Mouse (Mus musculus): ENCODE data around the gene Gm6525.
A peak's percentile ranks its signal among the peaks of the same experiment; 100 is the strongest.

Gm6525 gene

DNA sequence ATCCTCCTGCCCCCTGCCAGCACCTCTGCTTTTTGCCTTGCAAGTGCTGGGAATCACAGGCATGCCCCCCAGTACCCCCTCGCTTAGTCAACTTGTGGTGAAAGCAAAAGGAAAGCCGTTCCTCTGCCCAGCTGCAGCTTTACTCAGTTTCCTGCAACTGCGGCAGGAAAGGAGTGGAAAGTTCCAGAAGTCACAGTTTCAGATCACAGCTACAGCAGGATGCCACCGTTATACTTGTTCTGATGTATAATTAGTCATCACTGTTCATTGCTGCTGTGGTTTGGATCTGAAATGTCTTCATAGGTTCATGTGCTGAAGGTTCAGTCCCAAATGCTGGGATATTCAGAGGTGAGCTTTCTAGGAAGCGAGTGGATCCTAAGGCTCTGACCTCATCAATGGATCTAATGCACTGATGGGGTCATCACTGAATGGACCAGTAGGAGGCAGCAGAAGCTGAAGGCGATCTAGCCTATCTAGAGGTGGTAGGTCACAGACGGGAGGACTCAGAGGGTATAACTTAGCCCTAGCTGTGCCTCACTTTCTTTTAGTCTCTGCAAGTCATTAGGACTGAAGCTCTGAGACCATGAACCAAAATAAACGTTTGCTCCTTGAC lies 4.4 kb upstream of the Gm6525 start:
- no peak for DNase-seq (ENCODE audit: low spot score in 2 of 2)

DNA sequence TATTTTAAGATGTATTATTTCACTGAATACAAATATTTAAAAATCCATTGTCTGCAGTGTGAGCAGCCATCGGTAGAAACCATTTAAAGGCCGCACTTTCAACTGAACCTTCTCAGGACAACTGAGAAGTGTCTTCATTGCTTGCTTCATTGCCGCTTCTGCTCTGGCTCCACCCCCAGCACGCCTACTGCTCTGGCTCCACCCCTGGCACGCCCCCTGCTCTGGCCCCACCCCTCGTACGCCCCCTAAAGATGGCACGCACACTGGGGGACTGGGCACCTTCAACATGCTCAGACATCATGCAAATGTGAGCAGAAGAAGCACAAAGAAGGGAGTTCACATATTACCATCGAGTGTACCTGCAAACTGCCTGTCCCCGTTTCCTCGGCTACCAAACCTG lies 1.5 kb upstream of the Gm6525 start:
- peak in 1 of 2 experiments; percentile 10 for DNase-seq (ENCODE audit: low spot score in 2 of 2)

- peak; percentile 29 to 73 for DNase-seq (ENCODE audit: low spot score in 2 of 2)
These were observed 1.7 kb downstream of the Gm6525 start for GRCm38 (mm10) chr3:84175337-84176315.

- DNase-seq (ENCODE audit: low spot score in 2 of 2): no peak
These were observed 3.9 kb downstream of the Gm6525 start for GRCm38 (mm10) chr3:84177834-84178233.

- DNase-seq (ENCODE audit: low spot score in 2 of 2): no peak
These were observed 6.4 kb downstream of the Gm6525 start for GRCm38 (mm10) chr3:84180304-84180703.

DNA sequence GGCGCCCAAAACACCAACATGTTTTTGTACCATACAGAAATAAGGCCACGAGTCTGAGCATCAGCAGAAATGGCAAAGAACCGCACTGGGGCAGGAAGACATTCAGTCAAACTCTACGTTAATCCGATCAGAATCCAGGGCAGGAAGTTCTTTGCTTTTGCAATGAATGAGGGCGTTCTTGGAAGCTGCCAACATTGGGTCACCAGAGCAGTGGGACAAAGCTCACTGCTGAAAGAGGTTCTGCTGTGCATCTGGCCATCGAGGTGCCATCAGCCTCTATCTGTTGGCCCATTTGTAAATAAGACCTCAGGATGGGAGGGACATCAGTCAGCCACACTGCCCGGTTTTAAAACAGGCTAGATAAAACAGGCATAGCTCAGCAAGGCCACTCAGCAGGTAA lies 7.2 kb downstream of the Gm6525 start:
- no peak for DNase-seq (ENCODE audit: low spot score in 2 of 2)

GRCm38 (mm10) chr3:84181717-84182116 lies 7.8 kb downstream of the Gm6525 start:
- no peak for DNase-seq (ENCODE audit: low spot score in 2 of 2)

- DNase-seq (ENCODE audit: low spot score in 2 of 2): no peak
These were observed 15.8 kb downstream of the Gm6525 start for GRCm38 (mm10) chr3:84189629-84190173.

GRCm38 (mm10) chr3:84190513-84191061 lies 16.7 kb downstream of the Gm6525 start:
- no peak for DNase-seq (ENCODE audit: low spot score in 2 of 2)

DNA sequence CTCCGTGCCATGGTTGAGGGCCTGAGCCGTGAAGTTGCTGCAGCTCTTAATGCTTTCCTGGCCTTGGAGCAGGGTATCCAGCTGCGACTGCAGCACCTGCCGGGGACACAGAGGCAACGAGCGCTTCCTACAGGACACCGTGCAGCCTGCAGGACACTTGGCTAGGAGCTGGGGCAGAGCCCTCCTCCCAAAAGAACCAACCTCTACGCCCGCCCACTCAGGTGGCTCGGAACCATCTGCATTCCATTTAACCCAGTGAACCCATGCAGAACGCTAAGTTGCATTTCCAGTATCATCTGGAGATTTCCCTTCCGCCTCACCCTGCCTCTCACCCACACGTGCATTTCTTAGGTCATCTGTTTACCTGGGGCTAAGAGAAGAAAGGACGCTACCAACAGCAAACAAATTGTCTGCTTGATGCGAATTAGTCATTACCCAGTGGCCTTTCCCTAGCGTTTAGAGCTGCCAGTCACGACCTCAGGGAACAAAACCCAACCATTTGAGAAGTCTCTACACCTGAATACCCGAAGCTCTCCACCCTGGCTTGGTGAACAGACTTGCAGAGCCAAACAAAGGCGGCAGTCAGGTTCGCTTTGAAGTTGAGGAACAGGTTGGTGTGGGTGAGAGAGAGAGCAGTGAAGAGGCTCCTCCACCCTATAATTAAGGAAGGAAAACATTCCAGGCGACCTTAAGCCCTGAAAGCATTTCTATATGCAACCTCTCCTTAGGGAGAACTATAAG lies 17.4 kb downstream of the Gm6525 start:
- DNase-seq (ENCODE audit: low spot score in 2 of 2): no peak

DNA sequence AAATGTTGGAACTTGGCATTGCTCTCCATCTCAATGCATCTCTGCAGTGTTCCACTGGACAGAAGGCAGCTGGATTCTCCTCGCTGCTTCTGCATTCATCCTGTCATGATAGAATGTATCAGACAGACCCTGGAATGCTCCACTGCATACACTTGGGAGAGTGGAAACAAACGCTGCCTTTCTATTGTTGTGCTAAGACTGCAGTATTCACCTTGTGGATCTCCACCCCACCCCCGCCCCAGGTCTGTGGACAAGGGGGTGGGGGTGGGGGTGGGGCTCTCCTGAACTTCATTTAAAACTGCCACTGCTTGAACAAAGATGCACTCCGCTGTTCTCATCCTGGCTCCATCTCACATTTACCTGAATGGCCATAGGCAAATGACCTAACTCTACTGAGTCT lies 20.0 kb downstream of the Gm6525 start:
- no peak for DNase-seq (ENCODE audit: low spot score in 2 of 2)

DNA sequence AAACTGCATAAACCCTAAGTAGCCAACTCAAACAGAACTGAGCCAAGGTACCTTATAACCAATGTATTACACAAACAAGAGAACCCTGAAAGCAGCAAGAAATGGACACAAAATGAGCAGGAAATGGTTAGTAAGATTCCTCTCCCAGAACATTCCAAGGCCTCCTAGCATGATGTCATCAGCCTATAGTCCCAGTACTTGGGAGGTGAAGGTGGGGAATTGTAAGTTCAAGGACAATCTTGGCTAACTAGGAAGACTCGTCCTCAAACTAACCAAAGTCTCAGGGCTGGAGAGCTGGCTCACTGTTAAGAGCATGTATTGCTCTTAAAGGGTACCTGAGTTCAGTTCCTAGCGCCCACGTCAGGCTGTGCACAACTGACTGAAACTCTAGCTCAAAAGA lies 24.3 kb downstream of the Gm6525 start:
- DNase-seq (ENCODE audit: low spot score in 2 of 2): no peak

- DNase-seq (ENCODE audit: low spot score in 2 of 2): no peak
These were observed 25.6 kb downstream of the Gm6525 start for GRCm38 (mm10) chr3:84199516-84199915.

- no peak for DNase-seq (ENCODE audit: low spot score in 2 of 2)
These were observed 26.9 kb downstream of the Gm6525 start for GRCm38 (mm10) chr3:84200559-84201420.

DNA sequence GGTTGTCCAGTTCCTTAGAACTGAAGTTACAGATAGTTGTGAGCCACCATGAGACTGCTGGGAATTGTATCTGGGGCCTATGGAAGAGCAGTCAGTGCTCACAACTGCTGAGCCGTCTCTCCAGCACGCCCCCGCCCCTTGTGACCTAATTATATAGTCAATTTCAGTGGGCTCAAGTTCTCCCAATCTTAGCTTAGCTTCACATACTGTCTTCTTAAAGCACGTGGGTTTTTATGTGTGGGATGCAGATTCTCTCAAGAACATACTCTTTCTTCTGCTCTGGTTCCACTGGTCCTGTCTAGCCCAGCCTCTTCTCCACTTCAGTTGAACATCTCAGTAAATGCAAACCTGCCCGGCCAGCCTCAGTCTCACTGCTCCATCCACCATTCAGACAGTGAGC lies 30.7 kb downstream of the Gm6525 start:
- no peak for DNase-seq (ENCODE audit: low spot score in 2 of 2)

DNA sequence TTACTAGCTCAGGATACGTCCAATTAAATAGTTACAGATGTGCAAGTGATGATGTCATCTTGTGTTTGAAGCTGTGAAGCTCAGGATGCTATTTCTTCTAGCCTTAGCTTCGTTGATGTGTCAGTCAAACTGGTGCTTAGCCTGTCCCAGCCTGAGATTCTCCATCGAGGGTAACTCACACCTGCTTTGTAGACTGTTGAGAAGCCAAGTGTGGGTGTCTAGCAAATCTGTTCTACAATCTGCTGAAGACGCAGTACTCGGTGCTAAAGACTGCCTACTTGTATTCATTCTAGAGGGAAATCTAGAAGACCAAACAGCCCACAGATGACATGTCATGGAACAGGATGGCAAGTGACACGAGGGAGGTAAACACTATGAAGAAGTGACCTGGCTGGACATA lies 31.7 kb downstream of the Gm6525 start:
- no peak for DNase-seq (ENCODE audit: low spot score in 2 of 2)

DNA sequence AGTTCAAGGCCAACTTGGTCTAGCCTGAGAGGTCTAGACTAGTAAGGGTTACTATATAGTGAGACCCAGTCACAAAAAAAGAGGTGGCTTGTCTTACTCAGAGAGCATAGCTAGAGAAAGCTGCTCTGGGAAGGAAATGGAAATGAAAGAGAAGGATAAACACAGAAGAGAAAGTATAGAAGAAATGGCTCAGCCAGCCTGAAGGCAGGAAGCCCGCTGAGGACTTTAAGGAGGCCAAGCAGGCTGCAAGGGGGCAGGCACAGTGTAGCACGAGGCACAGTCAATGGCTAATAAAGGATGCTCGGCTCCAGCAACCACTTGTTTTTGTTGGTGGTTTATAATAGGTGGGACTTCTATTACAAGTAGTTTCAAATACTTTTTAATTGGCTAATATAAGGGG lies 32.2 kb downstream of the Gm6525 start:
- no peak for DNase-seq (ENCODE audit: low spot score in 2 of 2)

DNA sequence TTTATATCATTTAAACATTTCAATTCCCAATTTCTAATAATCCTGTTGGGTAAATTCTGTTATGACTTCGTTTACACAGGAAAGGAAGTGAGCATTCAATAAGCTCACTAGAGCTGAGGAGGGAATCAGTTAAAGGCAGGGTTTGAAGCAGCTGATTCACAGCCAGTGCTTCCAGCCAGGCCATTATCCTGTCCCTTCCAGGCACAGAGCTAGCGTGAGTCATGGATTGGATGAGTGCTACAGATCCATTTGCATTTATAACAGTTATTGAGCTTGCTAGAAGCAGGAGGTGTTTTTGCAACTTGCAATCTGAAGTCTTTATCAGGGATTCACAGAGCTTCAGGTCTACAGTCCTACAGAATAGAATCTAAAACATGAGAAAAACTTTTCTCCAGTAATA lies 33.5 kb downstream of the Gm6525 start:
- DNase-seq (ENCODE audit: low spot score in 2 of 2): no peak

GRCm38 (mm10) chr3:84208475-84208874 lies 34.6 kb downstream of the Gm6525 start:
- no peak for DNase-seq (ENCODE audit: low spot score in 2 of 2)

GRCm38 (mm10) chr3:84208917-84209513 lies 35.1 kb downstream of the Gm6525 start:
- DNase-seq (ENCODE audit: low spot score in 2 of 2): no peak
